Mouse (Mus musculus) intestine, embryonic 16.5 days (tissue): ENCODE data around the gene Rcan2. TPM values are rescaled to one million over a fixed set of nuclear protein-coding genes. Genes with fewer than 3 reads are reported as not detected.

ENCODE experiments used
- ATAC-seq: fragments of 200-750 bp; cut with Nextera tagmentation; 2 replicates; pipeline ENCODE4 v1.8.0; 2017; ENCODE audit warnings: moderate TSS enrichment, moderate library complexity
- H3K27ac ChIP-seq: fragments of 300-500 bp; sonication (generic); 2 replicates; pipeline ENCODE4 v1.5.1; 2014; ENCODE audit warnings: mild to moderate bottlenecking, low read length
- H3K27me3 ChIP-seq: fragments of 300-500 bp; sonication (generic); replicated peaks from 2 replicates; pipeline ENCODE4 v1.6.1; 2014; ENCODE audit warnings: low read length, control low read depth, mixed read lengths; ENCODE audit not compliant: control insufficient read depth, insufficient read depth
- H3K36me3 ChIP-seq: fragments of 300-500 bp; sonication (generic); 2 replicates; pipeline ENCODE4 v1.6.1; 2014; ENCODE audit warnings: low read length, control low read depth; ENCODE audit not compliant: control insufficient read depth, insufficient read depth
- H3K4me1 ChIP-seq: fragments of 300-500 bp; sonication (generic); 2 replicates; pipeline ENCODE4 v1.6.1; 2014; ENCODE audit warnings: low read length, control low read depth, mixed read lengths; ENCODE audit not compliant: control insufficient read depth, insufficient read depth
- H3K4me2 ChIP-seq: fragments of 300-500 bp; sonication (generic); 2 replicates; pipeline ENCODE4 v1.6.1; 2014; ENCODE audit warnings: low read depth, low read length, control low read depth
- H3K4me3 ChIP-seq: fragments of 300-500 bp; sonication (generic); 2 replicates; pipeline ENCODE4 v1.5.1; 2014; ENCODE audit warnings: mild to moderate bottlenecking, low read length
- H3K9ac ChIP-seq: fragments of 300-500 bp; sonication (generic); 2 replicates; pipeline ENCODE4 v1.6.1; 2014; ENCODE audit warnings: low read depth, low read length
- H3K9me3 ChIP-seq: fragments of 300-500 bp; sonication (generic); 2 replicates; pipeline ENCODE4 v1.6.1; 2016; ENCODE audit warnings: low read length, control low read depth; ENCODE audit not compliant: control insufficient read depth
- WGBS: fragments of 180-500 bp; shearing (Covaris S2); extraction: QIAGEN DNeasy Blood & Tissue Kit; methylation state at CpG from one replicate; pipeline ENCODE4 v1.1.7; 2014; 5-methylcytosine and 5-hydroxymethylcytosine counted together
- polyA plus RNA-seq: library from polyadenylated mRNA; unstranded; fragments of >200 nt; fragmentation: Nextera tagmentation; extraction: Ambion mirVana; gene quantifications from 2 replicates; pipeline ENCODE4 v1.2.1, GENCODE M21; 2015

Gene Rcan2
- 4.5 and 4.9 TPM in 2 replicates for polyA plus RNA-seq

DNA sequence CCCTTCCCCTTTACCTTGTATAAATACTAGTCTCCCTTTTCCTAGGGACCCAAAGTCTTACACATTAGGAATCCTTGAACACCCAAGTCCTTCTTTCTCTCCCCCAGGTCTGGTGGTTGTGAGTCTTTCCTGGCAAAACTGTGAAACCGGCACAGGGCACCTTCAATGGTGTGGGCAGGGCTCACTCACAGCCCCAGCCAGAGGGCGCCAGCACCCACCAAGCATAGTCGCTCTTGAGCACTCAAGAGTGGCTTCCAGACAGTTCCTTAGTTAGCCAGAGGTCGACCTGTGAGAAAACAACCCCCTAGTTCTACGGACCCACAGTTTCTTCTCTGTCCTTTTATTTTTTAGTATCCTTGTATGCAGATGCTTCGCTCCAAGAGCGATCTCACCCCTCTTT, at the start of gene Rcan2:
Gene Rcan2 (plus strand): TSS at position 275 of the 400 bp plus-strand sequence.
- H3K4me2 ChIP-seq = peak within 1 kb of the TSS; percentile 99
- peak; percentile 80 for ATAC-seq
- 3% methylated on average over 7 of the region's 7 CpGs for WGBS
- peak within 1 kb of the TSS; percentile 63 for H3K9ac ChIP-seq
- 0 out of 2 replicates have a peak, but pooled peaks cover 3% of the 10 kb centered on the region for H3K4me1 ChIP-seq
- no peak within 1 kb of the TSS for H3K27ac ChIP-seq
- H3K9me3 ChIP-seq = no peaks in the 10 kb centered on the region
- H3K27me3 ChIP-seq = no peaks in the 10 kb centered on the region; the same call in 1 of the 2 replicates
- no peaks in the 10 kb centered on the region for H3K36me3 ChIP-seq
- H3K4me3 ChIP-seq = peak within 1 kb of the TSS; percentile 57

DNA sequence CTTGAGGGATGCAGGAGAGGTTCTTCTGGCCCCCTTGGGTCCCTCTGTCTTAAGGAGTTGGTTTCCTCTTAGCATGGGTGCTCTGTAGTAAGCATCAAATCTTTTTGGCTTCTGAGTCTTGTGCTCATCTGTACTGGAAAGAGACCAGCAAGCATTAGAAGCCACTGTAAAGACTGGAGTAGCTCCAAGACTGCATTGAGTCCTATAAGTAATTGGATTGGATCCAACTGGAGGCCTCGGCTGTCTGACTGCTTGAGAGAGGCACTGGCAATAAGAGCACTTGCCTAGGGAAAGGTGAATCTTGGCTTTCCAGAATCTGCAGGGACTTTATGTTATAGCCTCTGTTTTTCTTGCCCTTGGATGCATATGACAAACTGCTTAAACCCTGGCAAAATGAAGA, 48.3 kb upstream of the Rcan2 start:
- Histone ChIP-seq H3K4me1 (no peaks in the 10 kb centered on the region), H3K36me3 (no peaks in the 10 kb centered on the region), H3K9ac (no peak overlapping the region), H3K27me3 (no peaks in the 10 kb centered on the region), H3K27ac (no peak overlapping the region), H3K4me3 (no peak overlapping the region), H3K4me2 (no peak overlapping the region), H3K9me3 (no peaks in the 10 kb centered on the region)
- 43% methylated on average over 1 of the region's 1 CpGs for WGBS
- ATAC-seq = no peak

DNA sequence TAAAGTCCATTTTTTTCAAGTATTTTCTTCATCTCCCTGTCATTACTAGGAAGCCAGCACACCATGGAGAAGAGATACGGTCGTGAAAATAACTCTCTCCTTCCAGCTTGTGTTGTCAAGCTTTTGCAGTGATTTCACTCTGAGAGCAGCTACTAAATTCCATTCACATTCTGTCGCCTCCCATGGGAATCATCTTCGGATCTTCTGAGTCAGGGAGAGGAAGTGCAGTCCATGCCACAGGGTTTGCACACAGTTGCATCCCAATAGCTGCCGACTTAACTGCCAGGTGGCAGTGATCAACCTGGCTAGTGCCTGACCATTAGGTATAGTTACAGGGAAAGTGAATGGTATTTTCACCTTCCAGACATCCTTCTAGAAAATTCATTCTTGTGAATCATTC, 46.5 kb upstream of the Rcan2 start:
- Histone ChIP-seq H3K27ac (no peak overlapping the region), H3K9ac (no peak overlapping the region), H3K27me3 (no peaks in the 10 kb centered on the region), H3K4me1 (no peaks in the 10 kb centered on the region), H3K4me2 (no peak overlapping the region), H3K36me3 (no peaks in the 10 kb centered on the region), H3K9me3 (no peaks in the 10 kb centered on the region), H3K4me3 (no peak overlapping the region)
- WGBS = 59% methylated on average over 5 of the region's 5 CpGs
- ATAC-seq = no peak

DNA sequence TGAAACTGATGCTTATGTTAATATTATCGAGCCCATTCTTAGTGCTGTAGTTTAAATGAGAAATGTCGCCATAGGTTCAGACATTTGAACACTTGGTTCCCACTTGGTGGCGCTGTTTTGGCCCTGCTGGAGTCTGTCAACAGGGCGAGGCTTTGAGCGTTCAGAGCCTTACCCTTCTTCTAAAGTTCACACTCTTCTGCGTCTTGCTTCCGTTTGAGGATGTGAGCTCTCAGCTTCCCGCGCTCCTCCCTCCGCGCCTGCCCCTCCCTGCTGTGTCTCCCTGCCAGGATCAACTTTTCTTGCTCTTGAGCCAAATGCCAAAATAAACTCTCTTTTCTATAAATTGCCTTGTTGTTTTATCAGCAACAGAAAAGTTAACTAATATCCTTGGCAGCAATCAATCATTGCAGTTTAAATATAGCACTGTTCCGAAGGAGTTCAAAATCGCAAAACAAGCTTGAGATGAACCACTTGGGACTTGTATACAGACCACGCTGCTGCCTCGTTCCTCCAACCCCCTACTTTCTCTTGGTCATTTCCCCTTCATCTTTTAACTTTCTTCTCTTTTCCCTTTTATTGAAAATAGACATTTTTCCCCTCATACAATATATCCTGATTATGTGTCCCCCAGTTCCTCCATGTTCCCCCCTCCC, 42.4 kb upstream of the Rcan2 start:
- 38% methylated on average over 15 of the region's 15 CpGs for WGBS
- no peak overlapping the region for H3K9ac ChIP-seq
- H3K9me3 ChIP-seq = no peaks in the 10 kb centered on the region
- H3K27me3 ChIP-seq = no peaks in the 10 kb centered on the region
- H3K4me2 ChIP-seq = peak overlapping the region; percentile 14; the same call in 1 of the 2 replicates
- H3K36me3 ChIP-seq = no peaks in the 10 kb centered on the region
- no peak overlapping the region for H3K4me3 ChIP-seq
- no peaks in the 10 kb centered on the region for H3K4me1 ChIP-seq
- ATAC-seq = peak; percentile 73
- H3K27ac ChIP-seq = no peak overlapping the region

DNA sequence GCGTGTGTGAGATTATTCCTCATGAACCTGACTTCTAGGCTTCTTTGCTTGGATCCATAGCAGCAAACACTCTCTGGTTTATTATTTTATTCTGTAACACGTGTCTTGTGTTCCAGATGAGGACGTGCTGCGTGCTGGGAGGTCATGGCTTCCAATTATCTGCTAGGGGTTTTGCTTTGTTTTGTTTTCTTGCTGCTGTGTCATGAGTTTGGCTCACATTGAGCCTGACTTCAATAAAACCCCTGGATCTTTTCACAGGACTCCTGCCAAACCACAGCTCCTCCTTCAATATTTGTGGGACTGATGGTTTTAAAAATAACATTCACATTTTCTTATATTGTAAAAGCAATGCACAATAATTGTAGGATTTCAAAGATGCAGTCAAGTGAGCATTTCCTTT, 16.6 kb upstream of the Rcan2 start:
- 77% methylated on average over 4 of the region's 4 CpGs for WGBS
- H3K4me3 ChIP-seq = no peak overlapping the region
- no peak overlapping the region for H3K4me2 ChIP-seq
- no peaks in the 10 kb centered on the region for H3K36me3 ChIP-seq
- no peaks in the 10 kb centered on the region for H3K27me3 ChIP-seq
- no peak overlapping the region for H3K9ac ChIP-seq
- H3K27ac ChIP-seq = no peak overlapping the region
- ATAC-seq = no peak
- no peaks in the 10 kb centered on the region for H3K4me1 ChIP-seq
- H3K9me3 ChIP-seq = no peaks in the 10 kb centered on the region

DNA sequence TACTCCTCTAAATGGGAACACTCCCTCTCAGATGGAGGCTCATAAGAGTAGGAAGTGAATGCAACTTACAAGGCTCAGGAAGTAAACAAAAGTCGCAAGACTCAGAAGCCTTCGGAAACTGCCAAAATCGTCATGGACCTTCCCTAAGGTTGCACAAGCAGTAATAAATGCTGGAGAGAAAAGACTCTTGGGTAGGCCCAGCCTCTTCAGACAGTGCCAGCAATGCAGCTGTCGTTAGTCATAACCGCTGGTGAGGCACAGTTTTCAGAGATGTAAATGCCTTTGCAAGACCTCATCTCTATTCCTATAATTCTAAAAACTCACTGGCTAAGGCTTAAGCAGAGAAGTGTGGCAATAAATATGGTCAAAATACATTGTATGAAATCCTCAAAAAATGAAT, 12.9 kb upstream of the Rcan2 start:
- Histone ChIP-seq H3K9ac (no peak overlapping the region), H3K4me1 (no peaks in the 10 kb centered on the region), H3K9me3 (no peaks in the 10 kb centered on the region), H3K4me2 (no peak overlapping the region), H3K4me3 (no peak overlapping the region), H3K27ac (no peak overlapping the region), H3K36me3 (no peaks in the 10 kb centered on the region), H3K27me3 (no peaks in the 10 kb centered on the region)
- 91% methylated on average over 5 of the region's 5 CpGs for WGBS
- no peak for ATAC-seq

DNA sequence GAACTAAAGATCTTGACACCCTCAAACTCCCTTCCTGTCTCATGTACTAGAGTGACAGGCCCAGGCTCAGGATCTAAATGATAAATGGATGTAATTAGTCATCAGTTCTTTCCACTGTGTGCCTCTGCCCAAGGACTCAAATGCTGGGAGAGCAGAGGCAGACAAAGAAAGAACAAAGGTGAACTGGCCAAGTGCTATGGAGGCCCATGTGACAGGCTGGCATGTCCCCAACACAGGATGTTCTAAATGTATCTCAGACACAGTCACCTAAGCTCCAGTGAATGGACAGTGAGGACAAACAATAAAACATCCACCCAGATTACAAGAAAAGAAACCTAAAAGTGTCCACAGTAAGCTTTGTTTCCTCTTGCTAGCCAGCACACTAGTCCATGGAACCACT, 11.8 kb upstream of the Rcan2 start:
- no peaks in the 10 kb centered on the region for H3K4me1 ChIP-seq
- no peaks in the 10 kb centered on the region for H3K36me3 ChIP-seq
- ATAC-seq = no peak
- no peak overlapping the region for H3K4me3 ChIP-seq
- no peaks in the 10 kb centered on the region for H3K27me3 ChIP-seq
- no peaks in the 10 kb centered on the region for H3K9me3 ChIP-seq
- H3K27ac ChIP-seq = no peak overlapping the region
- no peak overlapping the region for H3K9ac ChIP-seq
- H3K4me2 ChIP-seq = no peak overlapping the region

DNA sequence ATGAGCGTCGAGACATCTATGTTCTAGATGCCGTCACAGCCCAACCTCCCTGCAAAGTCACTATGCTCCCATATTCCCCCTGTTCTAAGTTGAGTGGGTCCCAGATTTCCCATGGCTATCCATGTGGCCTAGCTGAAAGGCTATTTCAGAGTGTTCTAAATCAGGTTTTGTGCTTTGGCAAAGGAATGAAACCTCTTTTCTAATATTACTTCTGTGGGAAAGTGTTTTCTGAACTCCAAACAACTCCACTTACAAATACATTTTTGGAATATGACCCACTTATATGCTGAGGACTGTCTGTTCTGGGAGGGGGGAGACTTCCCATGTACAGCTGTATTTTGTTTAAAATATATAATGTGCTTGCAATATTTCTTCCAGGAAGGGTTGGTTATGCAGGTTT, 9.4 kb upstream of the Rcan2 start:
- 89% methylated on average over 3 of the region's 3 CpGs for WGBS
- no peaks in the 10 kb centered on the region for H3K4me1 ChIP-seq
- no peak for ATAC-seq
- no peaks in the 10 kb centered on the region for H3K27me3 ChIP-seq
- no peak overlapping the region for H3K4me3 ChIP-seq
- H3K9me3 ChIP-seq = no peaks in the 10 kb centered on the region
- no peak overlapping the region for H3K27ac ChIP-seq
- no peaks in the 10 kb centered on the region for H3K36me3 ChIP-seq
- H3K4me2 ChIP-seq = no peak overlapping the region
- H3K9ac ChIP-seq = no peak overlapping the region

DNA sequence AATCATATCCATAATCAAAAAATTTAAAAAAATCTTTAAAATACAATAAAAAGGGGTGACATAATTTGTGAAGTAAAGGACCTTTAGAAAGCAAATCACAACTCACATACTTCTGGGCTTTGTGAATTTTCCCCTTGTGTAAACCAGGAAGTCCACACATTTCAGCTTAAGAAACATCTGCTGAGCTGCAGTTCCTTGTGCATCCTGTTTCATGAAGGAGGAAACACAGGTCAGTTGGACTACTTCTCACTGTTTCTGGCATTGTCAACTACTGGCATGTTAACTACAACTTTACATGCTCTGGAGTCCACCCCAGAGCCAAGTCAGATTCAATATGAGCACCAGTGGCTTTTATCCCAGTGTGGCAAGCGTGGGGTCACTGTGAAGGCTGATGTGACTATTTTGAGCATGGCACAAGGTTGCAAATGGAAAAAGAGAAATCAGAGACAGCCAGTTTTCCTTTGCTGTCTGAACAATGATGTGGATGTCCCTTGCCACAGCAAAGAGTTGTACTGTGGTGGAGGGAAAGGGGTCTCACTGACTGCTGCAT, 6.3 kb upstream of the Rcan2 start:
- ATAC-seq = no peak
- no peaks in the 10 kb centered on the region for H3K4me1 ChIP-seq
- no peaks in the 10 kb centered on the region for H3K36me3 ChIP-seq
- WGBS = 67% methylated on average over 1 of the region's 1 CpGs
- no peaks in the 10 kb centered on the region for H3K27me3 ChIP-seq
- H3K4me2 ChIP-seq = no peak overlapping the region
- H3K9ac ChIP-seq = no peak overlapping the region
- H3K4me3 ChIP-seq = no peak overlapping the region
- H3K27ac ChIP-seq = no peak overlapping the region
- H3K9me3 ChIP-seq = no peaks in the 10 kb centered on the region
